Mouse (Mus musculus) lung, adult 2 months (tissue): ENCODE results near the gene Lats2. TPM values are rescaled to one million over a fixed set of nuclear protein-coding genes. Genes with fewer than 3 reads are reported as not detected.
"Not testable (repeated sequence)": the region's sequence is repeated elsewhere in the genome, so short reads cannot be mapped to it uniquely, and the experiment has no call there.

Experiments used
- DNase-seq: peaks from one replicate; pipeline ENCODE4 v3.0.0; 2022
- H3K4me1 ChIP-seq: fragments of 200-500 bp; 2 replicates; pipeline ENCODE4 v1.6.1; 2011; ENCODE audit warnings: low read length; ENCODE audit not compliant: control insufficient read depth, insufficient read depth
- H3K4me3 ChIP-seq: fragments of 200-500 bp; replicated peaks from 2 replicates; pipeline ENCODE3; 2011; ENCODE audit warnings: low read depth, mild to moderate bottlenecking, control low read depth, low read length; ENCODE audit errors: extremely low read depth
- CTCF ChIP-seq: fragments of 200-500 bp; IDR thresholded peaks from 2 replicates; pipeline ENCODE4 v1.5.1; 2011; ENCODE audit warnings: mild to moderate bottlenecking, low read length, control low read depth; ENCODE audit not compliant: insufficient read depth
- POLR2A ChIP-seq: fragments of 200-500 bp; IDR thresholded peaks from 2 replicates; pipeline ENCODE4 v1.6.1; 2011; ENCODE audit warnings: low read depth, mild to moderate bottlenecking, control low read depth, low read length, borderline replicate concordance; ENCODE audit errors: extremely low read depth
- WGBS: fragments of 180-500 bp; shearing (Covaris S2); methylation state at CpG from one replicate; pipeline ENCODE4 v1.1.7; 2018; 5-methylcytosine and 5-hydroxymethylcytosine counted together
- polyA plus RNA-seq: library from polyadenylated mRNA; depleted of rRNA; stranded (reverse); fragments of >200 nt; gene quantifications from 2 replicates; pipeline ENCODE4 v1.2.3, GENCODE M21; 2012

The Lats2 gene
- polyA plus RNA-seq, 1 experiment = 85.5 TPM

- no peak for DNase-seq
- TF ChIP-seq POLR2A = no peak
- TF ChIP-seq CTCF = no peak
- no peak overlapping the region for H3K4me3 ChIP-seq
- no peaks in the 10 kb centered on the region for H3K4me1 ChIP-seq
- 95% methylated on average over 33 of the region's 33 CpGs for WGBS
These were observed 58.7 kb downstream of the Lats2 start for GRCm38 (mm10) chr14:57699461-57699970.

GRCm38 (mm10) chr14:57699016-57699415 lies 59.2 kb downstream of the Lats2 start:
- Histone ChIP-seq H3K4me1 (no peaks in the 10 kb centered on the region), H3K4me3 (no peak overlapping the region)
- WGBS = 75% methylated on average over 10 of the region's 10 CpGs
- no peak for TF ChIP-seq CTCF
- TF ChIP-seq POLR2A = no peak
- no peak for DNase-seq

- Histone ChIP-seq H3K4me1 (no peaks in the 10 kb centered on the region), H3K4me3 (no peak overlapping the region)
- 89% methylated on average over 15 of the region's 15 CpGs for WGBS
- TF ChIP-seq POLR2A (no peak), CTCF (no peak)
- DNase-seq = no peak
These were observed 62.1 kb downstream of the Lats2 start for GRCm38 (mm10) chr14:57696066-57696465.

GRCm38 (mm10) chr14:57695550-57695949 lies 62.6 kb downstream of the Lats2 start:
- H3K4me1 ChIP-seq = no peaks in the 10 kb centered on the region
- TF ChIP-seq POLR2A (no peak), CTCF (peak; percentile 45)
- no peak for DNase-seq
- no peak overlapping the region for H3K4me3 ChIP-seq
- WGBS = 90% methylated on average over 8 of the region's 8 CpGs

GRCm38 (mm10) chr14:57694246-57694645 lies 63.9 kb downstream of the Lats2 start:
- H3K4me3 ChIP-seq = no peak overlapping the region
- no peaks in the 10 kb centered on the region for H3K4me1 ChIP-seq
- TF ChIP-seq CTCF (no peak), POLR2A (no peak)
- WGBS = 84% methylated on average over 16 of the region's 16 CpGs
- DNase-seq = no peak

- Histone ChIP-seq H3K4me3 (no peak overlapping the region), H3K4me1 (no peaks in the 10 kb centered on the region)
- no peak for DNase-seq
- no peak for TF ChIP-seq CTCF
- TF ChIP-seq POLR2A = no peak
- 87% methylated on average over 17 of the region's 17 CpGs for WGBS
These were observed 65.6 kb downstream of the Lats2 start for GRCm38 (mm10) chr14:57692517-57693130.

- no peaks in the 10 kb centered on the region for H3K4me1 ChIP-seq
- no peak for TF ChIP-seq POLR2A
- no peak for TF ChIP-seq CTCF
- DNase-seq = no peak
- 92% methylated on average over 24 of the region's 24 CpGs for WGBS
- no peak overlapping the region for H3K4me3 ChIP-seq
These were observed 66.9 kb downstream of the Lats2 start for GRCm38 (mm10) chr14:57691316-57691715.

GRCm38 (mm10) chr14:57690681-57691080 lies 67.5 kb downstream of the Lats2 start:
- 90% methylated on average over 8 of the region's 8 CpGs for WGBS
- Histone ChIP-seq H3K4me3 (no peak overlapping the region), H3K4me1 (no peaks in the 10 kb centered on the region)
- no peak for TF ChIP-seq CTCF
- no peak for DNase-seq

- H3K4me3 ChIP-seq, DNase-seq, H3K4me1 ChIP-seq: not testable (repeated sequence)
- WGBS = 90% methylated on average over 7 of the region's 7 CpGs
These were observed 70.1 kb downstream of the Lats2 start for GRCm38 (mm10) chr14:57688066-57688465.

- WGBS = 75% methylated on average over 5 of the region's 5 CpGs
- no peak for TF ChIP-seq POLR2A
- TF ChIP-seq CTCF = no peak
- no peaks in the 10 kb centered on the region for H3K4me1 ChIP-seq
- no peak overlapping the region for H3K4me3 ChIP-seq
- DNase-seq = no peak
These were observed 70.7 kb downstream of the Lats2 start for GRCm38 (mm10) chr14:57687441-57687840.

- TF ChIP-seq CTCF (no peak), POLR2A (no peak)
- DNase-seq = no peak
- Histone ChIP-seq H3K4me3 (no peak overlapping the region), H3K4me1 (no peaks in the 10 kb centered on the region)
- 92% methylated on average over 6 of the region's 6 CpGs for WGBS
These were observed 71.5 kb downstream of the Lats2 start for GRCm38 (mm10) chr14:57686647-57687046.
